Mouse (Mus musculus) gonadal fat pad, adult 2 months (tissue): ENCODE results near the gene Itk. TPM values are rescaled to one million over a fixed set of nuclear protein-coding genes. Genes with fewer than 3 reads are reported as not detected.

Experiments
- DNase-seq: peaks from one replicate; pipeline ENCODE4 v3.0.0-alpha.2; 2012; ENCODE audit warnings: low read depth
- polyA plus RNA-seq: library from polyadenylated mRNA; depleted of rRNA; stranded (reverse); fragments of >200 nt; gene quantifications from 2 replicates; pipeline ENCODE4 v1.2.3, GENCODE M21; 2012

Itk gene
- polyA plus RNA-seq, 1 experiment: 0.20 TPM

- DNase-seq: no peak
These were observed 28.2 kb downstream of the Itk start for GRCm38 (mm10) chr11:46360991-46361665.

- no peak for DNase-seq
These were observed 30.9 kb downstream of the Itk start for GRCm38 (mm10) chr11:46358369-46358768.

- no peak for DNase-seq
These were observed 39.5 kb downstream of the Itk start for GRCm38 (mm10) chr11:46349681-46350410.

- no peak for DNase-seq
These were observed 40.9 kb downstream of the Itk start for GRCm38 (mm10) chr11:46348416-46348815.

GRCm38 (mm10) chr11:46347756-46348155 is 41.6 kb downstream of the Itk start:
- DNase-seq: no peak

- no peak for DNase-seq
These were observed 45.3 kb downstream of the Itk start for GRCm38 (mm10) chr11:46343886-46344546.

- no peak for DNase-seq
These were observed 47.4 kb downstream of the Itk start for GRCm38 (mm10) chr11:46341960-46342359.

- no peak for DNase-seq
These were observed 53.3 kb downstream of the Itk start for GRCm38 (mm10) chr11:46336020-46336419.

- no peak for DNase-seq
These were observed 57.1 kb downstream of the Itk start for GRCm38 (mm10) chr11:46332217-46332616.

- DNase-seq: no peak
These were observed 62.9 kb downstream of the Itk start for GRCm38 (mm10) chr11:46326271-46327015.

GRCm38 (mm10) chr11:46321559-46321958 is 67.8 kb downstream of the Itk start:
- no peak for DNase-seq

- no peak for DNase-seq
These were observed 74.8 kb downstream of the Itk start for GRCm38 (mm10) chr11:46314534-46314933.

- DNase-seq: no peak
These were observed 75.5 kb downstream of the Itk start for GRCm38 (mm10) chr11:46313851-46314250.

- no peak for DNase-seq
These were observed 76.7 kb downstream of the Itk start, which contains the start of gene Cyfip2 for GRCm38 (mm10) chr11:46312523-46313035. TSS of gene Cyfip2 (minus strand) at chr11:46312859.

- no peak for DNase-seq
These were observed 77.4 kb downstream of the Itk start for GRCm38 (mm10) chr11:46311703-46312522.

- no peak for DNase-seq
These were observed 78.1 kb downstream of the Itk start for GRCm38 (mm10) chr11:46311181-46311702.

GRCm38 (mm10) chr11:46310647-46311063 is 78.7 kb downstream of the Itk start:
- DNase-seq: no peak

GRCm38 (mm10) chr11:46309808-46310555 is 79.3 kb downstream of the Itk start:
- no peak for DNase-seq

GRCm38 (mm10) chr11:46309111-46309741 is 80.1 kb downstream of the Itk start:
- DNase-seq: no peak
